Mouse (Mus musculus) A20 (cell line): Measurements from ENCODE around the gene Lcn2.
A peak's percentile ranks its signal among the peaks of the same experiment; 100 is the strongest.

Experiments
- DNase-seq: peaks from one replicate; pipeline ENCODE4 v3.0.0-alpha.2; 2011; ENCODE audit warnings: low read depth, low spot score

Gene Lcn2

GRCm38 (mm10) chr2:32413936-32414335, 25.9 kb upstream of the Lcn2 start:
- DNase-seq, result no peak

- no peak for DNase-seq
Measured at GRCm38 (mm10) chr2:32412742-32413531, 24.9 kb upstream of the Lcn2 start.

GRCm38 (mm10) chr2:32411407-32411806, 23.4 kb upstream of the Lcn2 start:
- no peak for DNase-seq

- DNase-seq, result no peak
Measured at GRCm38 (mm10) chr2:32408429-32409424, 20.7 kb upstream of the Lcn2 start.

GRCm38 (mm10) chr2:32407144-32407824, 19.2 kb upstream of the Lcn2 start:
- no peak for DNase-seq

GRCm38 (mm10) chr2:32404663-32405062, 16.6 kb upstream of the Lcn2 start:
- DNase-seq, result peak; percentile 93

GRCm38 (mm10) chr2:32396695-32397094, 8.6 kb upstream of the Lcn2 start:
- no peak for DNase-seq

- peak; percentile 95 for DNase-seq
Measured at GRCm38 (mm10) chr2:32395946-32396621, 8.0 kb upstream of the Lcn2 start.

- peak; percentile 95 for DNase-seq
Measured at GRCm38 (mm10) chr2:32395484-32395945, 7.5 kb upstream of the Lcn2 start, which contains the start of gene Ptges2. Gene Ptges2, plus strand, starts transcription at chr2:32395896.

GRCm38 (mm10) chr2:32394973-32395372, 6.9 kb upstream of the Lcn2 start:
- DNase-seq, result peak; percentile 86

GRCm38 (mm10) chr2:32392063-32392462, 4.0 kb upstream of the Lcn2 start:
- DNase-seq, result no peak

- DNase-seq, result no peak
Measured at GRCm38 (mm10) chr2:32390871-32391270, 2.8 kb upstream of the Lcn2 start.

GRCm38 (mm10) chr2:32389157-32389556, 1.1 kb upstream of the Lcn2 start:
- DNase-seq, result no peak

GRCm38 (mm10) chr2:32382689-32383088, 5.4 kb downstream of the Lcn2 start:
- DNase-seq, result no peak

- DNase-seq, result peak; percentile 96
Measured at GRCm38 (mm10) chr2:32381775-32382223, 6.3 kb downstream of the Lcn2 start, which contains the start of gene 1110008P14Rik. Gene 1110008P14Rik, minus strand, starts transcription at chr2:32381938.

GRCm38 (mm10) chr2:32381141-32381774, 6.8 kb downstream of the Lcn2 start:
- peak; percentile 49 for DNase-seq

- DNase-seq, result peak; percentile 5
Measured at GRCm38 (mm10) chr2:32380001-32380500, 8.0 kb downstream of the Lcn2 start.

- no peak for DNase-seq
Measured at GRCm38 (mm10) chr2:32376963-32377362, 11.1 kb downstream of the Lcn2 start.

GRCm38 (mm10) chr2:32375317-32375940, 12.6 kb downstream of the Lcn2 start:
- no peak for DNase-seq

GRCm38 (mm10) chr2:32374191-32374590, 13.9 kb downstream of the Lcn2 start:
- no peak for DNase-seq
